Mouse (Mus musculus) neural tube, embryonic 14.5 days (tissue): ENCODE results near the gene Gpr37l1. TPM values are rescaled to one million over a fixed set of nuclear protein-coding genes. Genes with fewer than 3 reads are reported as not detected.

Source experiments
- ATAC-seq: fragments of 200-750 bp; cut with Nextera tagmentation; 2 replicates; pipeline ENCODE4 v1.8.0; 2017; ENCODE audit warnings: low read depth, mild to moderate bottlenecking, moderate TSS enrichment, moderate library complexity
- H3K27ac ChIP-seq: fragments of 300-500 bp; sonication (generic); 2 replicates; pipeline ENCODE4 v1.5.1; 2014; ENCODE audit warnings: low read depth, mild to moderate bottlenecking, control low read depth, low read length, moderate library complexity, mixed read lengths
- H3K27me3 ChIP-seq: fragments of 300-500 bp; sonication (generic); 2 replicates; pipeline ENCODE4 v1.6.1; 2014; ENCODE audit warnings: low read length; ENCODE audit not compliant: control insufficient read depth, insufficient read depth
- H3K36me3 ChIP-seq: fragments of 300-500 bp; sonication (generic); 2 replicates; pipeline ENCODE4 v1.6.1; 2014; ENCODE audit warnings: low read length, mixed read lengths; ENCODE audit not compliant: control insufficient read depth, insufficient read depth
- H3K4me1 ChIP-seq: fragments of 300-500 bp; sonication (generic); 2 replicates; pipeline ENCODE4 v1.6.1; 2014; ENCODE audit warnings: low read length; ENCODE audit not compliant: control insufficient read depth, insufficient read depth
- H3K4me2 ChIP-seq: fragments of 300-500 bp; sonication (generic); 2 replicates; pipeline ENCODE4 v1.6.1; 2014; ENCODE audit warnings: mild to moderate bottlenecking, low read depth, low read length, control low read depth
- H3K4me3 ChIP-seq: fragments of 300-500 bp; sonication (generic); 2 replicates; pipeline ENCODE4 v1.5.1; 2014; ENCODE audit warnings: low read depth, low read length, control low read depth, mixed read lengths
- H3K9ac ChIP-seq: fragments of 300-500 bp; sonication (generic); replicated peaks from 2 replicates; pipeline ENCODE4 v1.6.1; 2014; ENCODE audit warnings: low read depth, mild to moderate bottlenecking, control low read depth, low read length, mixed read lengths
- H3K9me3 ChIP-seq: fragments of 300-500 bp; sonication (generic); 2 replicates; pipeline ENCODE4 v1.6.1; 2016; ENCODE audit warnings: low read length; ENCODE audit not compliant: control insufficient read depth
- WGBS: fragments of 180-500 bp; shearing (Covaris S2); extraction: QIAGEN DNeasy Blood & Tissue Kit; methylation state at CpG from one replicate; pipeline ENCODE4 v1.1.7; 2014; 5-methylcytosine and 5-hydroxymethylcytosine counted together
- polyA plus RNA-seq: library from polyadenylated mRNA; unstranded; fragments of >200 nt; fragmentation: Nextera tagmentation; extraction: Ambion mirVana; gene quantifications from 2 replicates; pipeline ENCODE4 v1.2.1, GENCODE M21; 2014

Gene Gpr37l1
- 0.94 and 0.95 TPM in 2 replicates for polyA plus RNA-seq

DNA sequence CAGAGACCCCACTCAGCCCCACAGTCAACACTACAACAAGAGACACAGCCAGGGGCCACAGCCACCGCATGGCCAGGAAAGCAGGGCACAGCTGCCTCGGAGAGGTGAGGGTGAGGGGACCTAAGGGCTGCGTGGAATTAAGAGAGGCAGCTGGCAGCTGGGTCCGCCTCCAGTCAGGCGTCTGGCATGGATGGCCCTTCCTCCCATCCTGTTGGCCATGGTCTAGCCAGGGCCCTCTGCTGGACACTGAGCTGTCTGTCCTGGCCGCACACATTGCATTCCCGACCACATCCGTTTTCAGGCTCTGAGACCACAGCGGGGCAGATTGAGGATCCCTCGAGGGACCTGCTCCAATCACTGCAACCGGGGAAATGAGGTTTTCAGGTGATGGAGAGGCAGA is at the start of gene Gpr37l1:
TSS of gene Gpr37l1 (minus strand) at position 247 of the 400 bp plus-strand sequence.
- 66% methylated on average over 11 of the region's 11 CpGs for WGBS
- Histone ChIP-seq H3K27ac (no peak within 1 kb of the TSS), H3K9ac (no peak within 1 kb of the TSS), H3K4me1 (no peaks in the 10 kb centered on the region), H3K9me3 (no peaks in the 10 kb centered on the region), H3K4me2 (no peak within 1 kb of the TSS), H3K27me3 (no peaks in the 10 kb centered on the region), H3K36me3 (no peaks in the 10 kb centered on the region), H3K4me3 (no peak within 1 kb of the TSS)
- no peak for ATAC-seq

DNA sequence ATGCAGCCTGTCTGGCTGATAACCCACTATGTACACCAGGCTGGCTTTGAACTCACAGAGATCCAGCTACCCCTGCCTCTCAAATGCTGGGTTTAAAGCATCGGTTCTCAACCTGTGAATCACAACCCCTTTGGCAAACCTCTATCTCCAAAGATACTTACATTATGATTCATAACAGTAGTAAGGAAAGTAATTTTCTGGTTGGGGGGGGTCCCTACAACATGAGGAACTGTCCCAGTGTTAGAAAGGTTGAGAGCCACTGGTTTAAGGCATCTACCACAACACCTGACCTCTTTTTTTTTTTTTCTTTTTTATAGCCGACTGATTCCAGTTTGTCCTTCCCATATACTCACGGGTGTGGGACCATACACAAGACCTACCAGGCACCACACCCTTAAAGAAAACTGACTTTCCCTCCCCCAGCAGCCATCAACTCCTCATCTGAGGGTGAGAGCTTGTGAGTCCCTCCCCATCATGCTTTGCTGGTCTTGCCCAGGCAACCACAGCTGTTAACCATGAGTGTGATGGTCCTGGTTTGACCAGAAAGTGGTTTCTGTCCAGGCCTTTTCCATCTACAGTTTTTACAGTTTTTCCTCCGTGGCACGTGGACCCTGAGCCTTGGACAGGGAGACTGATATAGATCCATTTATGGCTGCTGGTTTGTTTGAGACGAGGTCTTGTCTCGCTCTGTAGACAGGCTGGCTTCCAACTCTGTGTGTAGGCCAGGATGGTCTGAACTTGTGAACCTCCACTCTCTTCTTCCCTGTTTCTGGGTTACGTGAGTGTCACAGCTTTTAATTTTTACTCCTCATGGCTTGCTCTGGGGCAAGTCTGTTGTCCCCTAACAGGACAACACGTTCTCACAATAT is 46.5 kb upstream of the Gpr37l1 start:
- H3K4me1 ChIP-seq = no peaks in the 10 kb centered on the region

DNA sequence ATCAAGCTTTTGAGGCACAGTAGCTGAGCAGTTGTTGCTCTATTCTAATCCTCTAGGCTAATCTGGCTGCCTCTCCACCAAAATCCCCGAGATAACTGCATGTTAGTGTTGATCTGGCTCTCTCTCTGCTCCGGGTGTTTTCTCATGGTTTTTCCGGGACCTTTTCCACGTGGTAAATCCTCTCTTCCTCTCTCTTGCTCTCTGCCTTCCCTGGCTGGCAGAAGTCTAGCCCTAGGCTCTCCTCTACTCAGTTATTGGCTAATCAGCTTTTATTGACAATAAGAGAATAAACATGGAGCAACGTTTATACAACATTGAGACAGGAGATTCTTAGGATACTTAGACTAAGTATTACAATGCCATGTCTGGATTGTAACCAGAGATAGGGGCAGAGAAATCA is 42.9 kb upstream of the Gpr37l1 start:
- WGBS = 71% methylated on average over 5 of the region's 5 CpGs
- no peak overlapping the region for H3K27ac ChIP-seq
- H3K9ac ChIP-seq = no peak overlapping the region
- no peaks in the 10 kb centered on the region for H3K36me3 ChIP-seq
- H3K27me3 ChIP-seq = no peaks in the 10 kb centered on the region
- H3K9me3 ChIP-seq = no peaks in the 10 kb centered on the region
- no peak overlapping the region for H3K4me3 ChIP-seq
- no peaks in the 10 kb centered on the region for H3K4me1 ChIP-seq
- no peak for ATAC-seq
- H3K4me2 ChIP-seq = no peak overlapping the region

More for the DNA sequence above, 46.5 kb upstream of the Gpr37l1 start:
- Histone ChIP-seq H3K27me3 (no peaks in the 10 kb centered on the region), H3K9me3 (no peaks in the 10 kb centered on the region), H3K36me3 (no peaks in the 10 kb centered on the region), H3K27ac (no peak overlapping the region), H3K4me3 (no peak overlapping the region), H3K9ac (no peak overlapping the region), H3K4me2 (no peak overlapping the region)
- WGBS = 88% methylated on average over 9 of the region's 9 CpGs
- ATAC-seq = no peak

DNA sequence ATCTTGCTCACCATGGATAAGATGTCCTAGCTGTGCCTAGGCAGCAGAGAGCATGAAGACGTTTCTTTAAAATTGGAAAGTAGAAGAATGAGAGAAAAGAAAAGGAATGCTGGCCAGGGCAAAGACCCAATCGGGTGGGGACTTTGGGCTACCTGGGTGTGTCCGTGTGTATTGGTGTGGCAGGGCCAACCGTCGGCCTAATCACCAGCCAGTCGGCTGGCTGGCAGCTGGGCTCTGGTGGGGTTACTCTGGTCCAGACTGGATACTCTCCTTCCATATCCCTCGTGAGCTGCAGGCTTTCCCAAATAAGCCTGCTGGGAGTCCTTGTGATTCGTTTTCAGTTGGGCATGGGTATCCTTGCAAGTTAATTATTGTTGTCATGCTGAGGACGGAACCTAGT is 41.2 kb upstream of the Gpr37l1 start:
- WGBS = 76% methylated on average over 9 of the region's 9 CpGs
- H3K27ac ChIP-seq = no peak overlapping the region
- no peak overlapping the region for H3K9ac ChIP-seq
- no peak for ATAC-seq
- H3K4me3 ChIP-seq = no peak overlapping the region
- no peaks in the 10 kb centered on the region for H3K36me3 ChIP-seq
- H3K9me3 ChIP-seq = no peaks in the 10 kb centered on the region
- no peaks in the 10 kb centered on the region for H3K4me1 ChIP-seq
- H3K27me3 ChIP-seq = no peaks in the 10 kb centered on the region
- H3K4me2 ChIP-seq = no peak overlapping the region

DNA sequence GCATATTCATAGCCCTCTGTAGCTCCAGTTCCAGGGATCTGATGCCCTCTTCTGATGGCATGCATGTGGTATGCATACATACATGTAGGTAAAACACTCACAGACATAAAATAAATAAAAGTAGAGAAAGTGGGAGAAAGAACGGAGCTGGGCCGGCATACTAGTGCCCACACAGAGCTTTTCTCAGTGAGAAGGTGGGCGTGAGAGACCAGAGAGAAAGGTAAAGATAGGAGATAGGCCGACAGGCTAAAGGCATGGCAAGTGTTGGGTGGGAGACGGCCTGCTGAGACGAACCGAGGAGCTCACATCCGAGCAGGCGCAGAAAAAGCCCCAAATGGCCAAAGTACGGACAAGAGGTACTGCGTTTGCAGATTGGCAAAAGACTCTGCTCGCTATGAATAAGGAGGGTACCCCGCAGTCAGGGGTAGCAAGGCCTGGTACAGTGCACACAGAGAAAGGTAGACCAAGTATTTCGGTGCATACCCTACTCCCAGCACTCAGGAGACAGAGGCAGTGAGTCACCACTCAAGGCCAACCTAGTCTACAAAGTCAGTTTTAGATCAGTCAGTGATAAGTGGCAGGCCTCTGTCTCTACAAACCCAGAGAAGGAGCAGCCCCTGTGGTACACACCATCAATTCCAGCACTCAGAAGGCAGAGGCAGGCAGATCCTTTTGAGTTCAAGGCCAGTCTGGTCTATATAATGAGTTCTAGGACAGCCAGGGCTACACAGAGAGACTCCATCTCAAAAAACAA is 39.3 kb upstream of the Gpr37l1 start:
- no peaks in the 10 kb centered on the region for H3K9me3 ChIP-seq
- H3K27me3 ChIP-seq = no peaks in the 10 kb centered on the region
- H3K27ac ChIP-seq = no peak overlapping the region
- H3K9ac ChIP-seq = no peak overlapping the region
- no peaks in the 10 kb centered on the region for H3K36me3 ChIP-seq
- H3K4me3 ChIP-seq = no peak overlapping the region
- WGBS = 93% methylated on average over 14 of the region's 14 CpGs
- no peak overlapping the region for H3K4me2 ChIP-seq
- no peaks in the 10 kb centered on the region for H3K4me1 ChIP-seq
- ATAC-seq = no peak

DNA sequence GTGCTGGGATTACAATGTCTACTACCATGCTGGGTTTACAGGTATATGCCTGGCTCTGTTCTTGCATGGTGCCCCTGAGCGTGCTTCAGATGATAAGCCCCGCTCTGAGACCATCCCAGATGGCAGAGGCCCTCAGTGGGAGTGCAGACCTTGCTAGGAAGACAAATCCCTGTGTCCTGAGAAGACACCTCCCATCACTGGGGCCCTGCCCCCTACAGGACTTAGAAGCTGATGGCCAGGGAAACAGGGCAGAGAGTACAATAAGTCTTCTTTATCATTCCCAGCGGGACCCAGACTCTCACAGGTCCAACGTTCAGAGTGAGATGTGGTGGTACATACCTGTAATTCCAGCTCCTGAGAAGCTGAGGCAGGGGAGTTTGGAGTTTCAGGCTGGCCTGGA is 37.8 kb upstream of the Gpr37l1 start:
- Histone ChIP-seq H3K4me3 (no peak overlapping the region), H3K4me2 (no peak overlapping the region), H3K9me3 (no peaks in the 10 kb centered on the region), H3K9ac (no peak overlapping the region), H3K36me3 (no peaks in the 10 kb centered on the region), H3K27me3 (no peaks in the 10 kb centered on the region), H3K27ac (no peak overlapping the region), H3K4me1 (no peaks in the 10 kb centered on the region)
- no peak for ATAC-seq
- 58% methylated on average over 4 of the region's 4 CpGs for WGBS

DNA sequence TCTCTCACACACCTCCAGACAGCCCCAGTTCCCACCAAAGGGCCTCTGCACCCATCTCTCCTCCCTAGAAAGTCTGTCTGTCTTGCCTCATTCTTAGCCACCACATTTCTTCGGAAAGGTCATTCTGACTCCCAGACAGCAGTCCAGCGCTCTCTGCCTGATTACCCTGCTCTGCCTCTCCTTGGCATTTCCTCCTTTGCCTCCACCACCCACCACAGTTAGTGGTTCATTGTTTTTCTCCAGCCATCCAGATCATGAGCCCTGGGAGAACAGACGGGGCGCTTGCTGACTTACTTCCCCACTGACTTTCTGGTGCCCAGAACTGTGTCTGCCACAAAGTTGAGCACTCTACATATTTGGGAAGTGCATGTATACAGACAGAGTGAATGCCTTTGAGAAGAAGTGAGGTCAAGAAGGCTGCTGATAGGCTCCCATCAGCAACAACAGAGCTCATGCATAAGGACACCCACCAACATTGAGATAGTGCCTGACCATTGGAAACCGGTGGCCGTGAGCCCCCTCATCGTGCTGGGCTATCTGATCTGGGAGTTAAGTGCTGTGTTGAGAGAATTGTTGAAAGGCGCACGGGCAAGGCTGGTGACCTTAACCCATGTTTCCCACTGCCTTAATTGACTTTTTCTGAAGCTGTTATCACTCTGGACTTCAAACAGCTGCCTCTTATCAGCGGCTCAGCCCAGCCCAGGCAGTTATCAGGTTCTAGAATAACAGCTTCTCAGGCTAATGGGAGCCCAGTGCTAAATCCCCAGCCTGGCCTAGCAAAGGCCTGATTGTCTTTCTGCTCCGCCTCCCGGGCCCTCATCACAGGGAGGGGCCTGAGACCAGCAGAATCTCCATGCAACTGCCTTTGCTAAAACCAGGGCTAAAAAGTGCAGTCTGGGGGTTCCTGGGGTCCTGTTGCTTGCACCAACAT is 37.0 kb upstream of the Gpr37l1 start:
- H3K9me3 ChIP-seq = no peaks in the 10 kb centered on the region
- H3K27ac ChIP-seq = no peak overlapping the region
- H3K27me3 ChIP-seq = no peaks in the 10 kb centered on the region
- ATAC-seq = no peak
- 28% methylated on average over 12 of the region's 12 CpGs for WGBS
- no peak overlapping the region for H3K9ac ChIP-seq
- no peaks in the 10 kb centered on the region for H3K36me3 ChIP-seq
- H3K4me1 ChIP-seq = no peaks in the 10 kb centered on the region
- no peak overlapping the region for H3K4me3 ChIP-seq
- H3K4me2 ChIP-seq = no peak overlapping the region

DNA sequence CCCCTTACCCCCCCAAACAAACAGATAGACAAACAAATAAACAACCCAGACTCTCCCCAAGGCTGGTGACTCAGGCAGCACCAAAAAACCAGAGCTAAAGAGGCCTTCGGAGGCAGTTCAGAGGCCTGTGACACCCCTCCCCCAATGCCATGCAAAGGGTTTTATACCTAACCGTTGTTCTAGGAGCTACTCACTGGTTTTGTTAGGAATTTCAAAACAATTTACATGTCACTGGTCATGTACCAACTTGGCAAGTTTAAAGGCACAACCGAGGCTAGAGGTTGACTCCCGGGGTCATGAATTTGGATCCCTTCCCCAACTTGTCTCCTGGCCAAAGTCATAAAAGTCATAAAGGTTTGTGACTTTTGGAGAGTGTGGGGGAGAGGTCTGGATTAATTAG is 32.9 kb upstream of the Gpr37l1 start:
- Histone ChIP-seq H3K36me3 (no peaks in the 10 kb centered on the region), H3K4me3 (no peak overlapping the region), H3K4me2 (no peak overlapping the region), H3K9me3 (no peaks in the 10 kb centered on the region), H3K9ac (no peak overlapping the region), H3K4me1 (peaks cover 7% of the 10 kb centered on the region; the same call in 1 of the 2 replicates), H3K27ac (no peak overlapping the region), H3K27me3 (no peaks in the 10 kb centered on the region)
- 74% methylated on average over 4 of the region's 4 CpGs for WGBS
- no peak for ATAC-seq
